Mouse (Mus musculus): ENCODE data around the gene Gipc3. TPM values are rescaled to one million over a fixed set of nuclear protein-coding genes. Genes with fewer than 3 reads are reported as not detected.
A peak's percentile ranks its signal among the peaks of the same experiment; 100 is the strongest.

Gene Gipc3
- total and polyA plus RNA-seq, 2 experiments from 2014 or later: 0.16 TPM; not detected in 1

DNA sequence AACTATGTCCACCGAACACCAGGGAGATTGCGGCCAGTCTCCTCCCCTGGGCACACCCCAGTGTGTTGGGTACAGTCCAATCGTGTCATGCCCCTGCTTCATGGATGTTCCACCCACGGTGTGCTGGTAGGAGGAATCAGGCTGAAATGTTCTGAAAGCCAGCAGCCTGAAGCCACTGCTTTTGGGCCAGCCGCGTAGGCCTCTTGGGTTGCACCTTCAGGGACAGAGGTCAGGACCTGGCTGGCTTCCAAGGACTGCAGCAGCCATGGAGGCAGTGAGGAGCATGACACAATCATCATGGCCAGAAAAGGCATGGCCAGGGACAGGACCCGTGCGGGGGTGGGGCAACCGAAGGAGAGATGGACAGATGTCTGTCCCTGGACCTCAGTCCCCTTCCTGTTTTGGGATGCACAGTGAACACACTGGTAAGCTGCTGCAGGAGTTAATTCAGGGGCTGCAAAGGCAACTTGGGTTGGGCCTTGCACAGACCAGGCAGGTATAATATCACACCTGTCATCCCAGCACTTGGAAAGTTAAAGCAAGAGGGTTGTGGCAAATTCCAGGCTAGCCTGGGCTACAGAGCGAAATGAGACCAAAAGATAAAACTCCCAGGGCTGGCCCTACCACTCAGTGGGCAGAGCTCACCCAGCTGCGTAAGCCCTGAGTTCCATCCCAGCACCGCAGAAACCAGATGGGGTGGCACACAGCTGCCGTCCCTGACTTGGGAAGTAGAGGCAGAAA is 24.3 kb downstream of the Gipc3 start:
- 86% methylated on average over 13 of the region's 13 CpGs for WGBS
- no peaks in the 10 kb centered on the region for H3K27me3 ChIP-seq (ENCODE audit: insufficient read depth, low read length)
- H3K9me3 ChIP-seq (ENCODE audit: low read length): no peaks in the 10 kb centered on the region
- no peak overlapping the region for H3K4me3 ChIP-seq (ENCODE audit: low read length)
- no peak for TF ChIP-seq CTCF (IDR thresholded peaks at IDR 0.05; ENCODE audit: low read depth)
- peak overlapping the region; percentile 85 for H3K4me2 ChIP-seq (ENCODE audit: low read depth, low read length)
- peaks cover 11% of the 10 kb centered on the region; the same call in 1 of the 2 replicates for H3K4me1 ChIP-seq (ENCODE audit: insufficient read depth, low read length)
- DNase-seq (ENCODE audit: low spot score) (no peak), ATAC-seq (no peak)
- H3K9ac ChIP-seq (replicated peaks; ENCODE audit: low read length): no peak overlapping the region
- H3K27ac ChIP-seq: no peak overlapping the region
- peaks cover 46% of the 10 kb centered on the region for H3K36me3 ChIP-seq (ENCODE audit: insufficient read depth, low read length)

DNA sequence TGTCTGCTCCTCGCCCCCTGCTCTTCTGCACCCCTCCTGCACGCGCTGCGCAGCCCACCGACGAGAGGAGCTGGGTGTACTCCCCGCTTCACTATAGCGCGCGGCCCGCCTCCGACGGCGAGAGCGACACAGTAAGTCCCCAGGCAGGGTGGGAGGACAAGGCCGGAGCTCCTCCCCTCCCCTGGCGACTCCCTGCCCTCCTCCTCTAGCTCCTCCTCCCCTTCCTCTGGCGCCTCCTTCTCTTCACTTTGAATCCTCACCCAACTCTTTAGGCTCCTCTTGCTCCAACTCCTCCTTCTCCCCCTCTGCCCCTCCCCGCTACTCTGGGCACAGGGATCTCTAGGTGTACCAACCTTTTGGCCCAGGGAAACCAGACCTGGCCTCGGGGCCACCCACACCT is 25.8 kb downstream of the Gipc3 start:
- no peak for TF ChIP-seq CTCF (IDR thresholded peaks at IDR 0.05; ENCODE audit: low read depth)
- Histone ChIP-seq H3K36me3 (ENCODE audit: insufficient read depth, low read length) (peaks cover 45% of the 10 kb centered on the region), H3K4me1 (ENCODE audit: insufficient read depth, low read length) (peaks cover 11% of the 10 kb centered on the region; the same call in 1 of the 2 replicates), H3K4me3 (ENCODE audit: low read length) (no peak overlapping the region), H3K9me3 (ENCODE audit: low read length) (no peaks in the 10 kb centered on the region), H3K4me2 (ENCODE audit: low read depth, low read length) (no peak overlapping the region), H3K27ac (no peak overlapping the region), H3K9ac (replicated peaks; ENCODE audit: low read length) (no peak overlapping the region), H3K27me3 (ENCODE audit: insufficient read depth, low read length) (no peaks in the 10 kb centered on the region)
- DNase-seq (ENCODE audit: low spot score): no peak
- 23% methylated on average over 19 of the region's 20 CpGs for WGBS
- ATAC-seq: no peak

DNA sequence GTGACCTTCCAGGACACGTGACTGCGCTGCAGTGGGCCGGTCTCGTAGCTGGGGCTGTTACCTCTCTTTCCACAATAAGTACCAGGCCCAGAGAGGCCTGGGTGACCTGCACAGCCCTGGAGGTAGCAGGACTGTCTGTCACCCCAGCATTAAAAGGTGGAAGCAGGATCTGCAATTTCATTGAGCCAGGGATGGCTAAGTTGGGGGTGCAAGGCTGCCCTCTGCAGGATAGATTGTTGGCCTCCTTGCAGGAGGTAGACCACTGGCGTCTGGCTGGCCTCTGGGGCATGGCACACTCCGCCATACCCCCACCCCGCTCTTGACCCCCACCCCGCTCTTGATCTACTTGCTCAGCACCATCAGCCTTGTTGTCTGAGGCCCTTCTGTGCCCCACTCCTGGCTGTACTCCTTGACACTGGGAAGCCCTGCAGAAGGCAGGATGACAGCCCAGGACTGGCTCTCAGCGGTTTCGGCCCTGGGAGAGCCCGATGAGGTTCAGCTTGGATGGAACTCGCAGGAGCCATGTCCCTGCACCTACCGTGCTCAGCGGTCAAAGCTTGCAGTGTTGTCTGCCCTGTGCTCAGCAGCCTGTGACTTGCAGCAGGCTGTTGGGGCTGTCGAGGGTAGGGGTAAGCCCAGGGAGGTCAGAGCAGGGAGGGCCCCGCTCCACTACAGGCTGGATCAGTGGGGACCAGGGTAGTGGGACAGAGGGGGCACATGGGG is 26.6 kb downstream of the Gipc3 start:
- 44% methylated on average over 15 of the region's 16 CpGs for WGBS

DNA sequence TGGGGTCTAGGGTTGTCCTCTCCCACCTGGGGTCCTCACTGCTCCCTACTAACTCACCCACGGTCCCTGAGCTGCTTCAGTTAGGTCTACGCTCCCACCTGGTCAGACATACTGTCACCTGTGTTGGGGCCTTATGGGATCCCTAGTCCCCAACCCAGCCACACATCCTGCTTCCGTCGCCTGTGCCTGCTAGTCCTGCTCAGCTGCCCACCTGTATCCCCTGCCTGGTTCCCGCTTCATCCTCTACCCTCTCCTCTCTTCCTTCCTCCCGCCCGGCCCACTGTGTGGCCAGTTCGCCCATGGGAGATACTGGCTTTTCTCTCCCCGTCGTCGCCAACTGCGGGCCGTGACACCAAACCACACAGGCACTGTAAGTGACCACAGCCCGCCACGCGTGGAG is 27.5 kb downstream of the Gipc3 start:
- Histone ChIP-seq H3K9me3 (ENCODE audit: low read length) (no peaks in the 10 kb centered on the region), H3K27me3 (ENCODE audit: insufficient read depth, low read length) (no peaks in the 10 kb centered on the region), H3K4me1 (ENCODE audit: insufficient read depth, low read length) (peaks cover 5% of the 10 kb centered on the region; the same call in 1 of the 2 replicates), H3K4me3 (ENCODE audit: low read length) (no peak overlapping the region), H3K4me2 (ENCODE audit: low read depth, low read length) (no peak overlapping the region), H3K36me3 (ENCODE audit: insufficient read depth, low read length) (peaks cover 62% of the 10 kb centered on the region), H3K9ac (replicated peaks; ENCODE audit: low read length) (no peak overlapping the region), H3K27ac (no peak overlapping the region)
- ATAC-seq (no peak), DNase-seq (ENCODE audit: low spot score) (no peak)
- TF ChIP-seq CTCF (IDR thresholded peaks at IDR 0.05; ENCODE audit: low read depth): no peak
- WGBS: 90% methylated on average over 16 of the region's 16 CpGs

More for the DNA sequence above, 26.6 kb downstream of the Gipc3 start:
- Histone ChIP-seq H3K9me3 (ENCODE audit: low read length) (no peaks in the 10 kb centered on the region), H3K27ac (no peak overlapping the region), H3K4me1 (ENCODE audit: insufficient read depth, low read length) (peaks cover 5% of the 10 kb centered on the region; the same call in 1 of the 2 replicates), H3K9ac (replicated peaks; ENCODE audit: low read length) (no peak overlapping the region), H3K4me3 (ENCODE audit: low read length) (no peak overlapping the region), H3K27me3 (ENCODE audit: insufficient read depth, low read length) (no peaks in the 10 kb centered on the region), H3K4me2 (ENCODE audit: low read depth, low read length) (no peak overlapping the region), H3K36me3 (ENCODE audit: insufficient read depth, low read length) (peaks cover 53% of the 10 kb centered on the region)
- DNase-seq (ENCODE audit: low spot score) (peak; percentile 50), ATAC-seq (no peak)
- peak; percentile 63 for TF ChIP-seq CTCF (IDR thresholded peaks at IDR 0.05; ENCODE audit: low read depth)

DNA sequence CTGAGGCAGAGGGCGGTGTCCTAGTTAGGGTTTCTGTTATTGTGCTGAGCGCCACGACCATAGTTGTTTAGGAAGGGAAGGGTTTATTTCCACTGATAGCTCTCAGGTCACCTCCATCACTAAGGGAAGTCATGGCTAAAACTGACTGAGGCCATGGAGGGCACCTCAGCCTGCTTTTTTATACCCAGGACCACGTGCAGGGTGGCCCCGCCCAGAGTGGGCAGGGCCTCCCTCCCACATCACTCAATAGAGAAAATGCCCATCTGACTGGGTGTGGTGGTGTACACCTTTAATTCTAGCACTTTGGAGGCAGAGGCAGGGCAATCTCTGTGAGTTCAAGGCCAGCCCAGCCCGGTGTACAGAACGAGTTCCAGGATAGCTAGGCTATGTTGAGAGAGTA is 28.9 kb downstream of the Gipc3 start:
- Histone ChIP-seq H3K9me3 (ENCODE audit: low read length) (no peaks in the 10 kb centered on the region), H3K27me3 (ENCODE audit: insufficient read depth, low read length) (no peaks in the 10 kb centered on the region), H3K4me2 (ENCODE audit: low read depth, low read length) (no peak overlapping the region), H3K4me1 (ENCODE audit: insufficient read depth, low read length) (no peaks in the 10 kb centered on the region), H3K4me3 (ENCODE audit: low read length) (no peak overlapping the region), H3K36me3 (ENCODE audit: insufficient read depth, low read length) (peaks cover 74% of the 10 kb centered on the region), H3K9ac (replicated peaks; ENCODE audit: low read length) (no peak overlapping the region), H3K27ac (no peak overlapping the region)
- 77% methylated on average over 7 of the region's 7 CpGs for WGBS
- DNase-seq (ENCODE audit: low spot score) (no peak), ATAC-seq (no peak)
- no peak for TF ChIP-seq CTCF (IDR thresholded peaks at IDR 0.05; ENCODE audit: low read depth)

DNA sequence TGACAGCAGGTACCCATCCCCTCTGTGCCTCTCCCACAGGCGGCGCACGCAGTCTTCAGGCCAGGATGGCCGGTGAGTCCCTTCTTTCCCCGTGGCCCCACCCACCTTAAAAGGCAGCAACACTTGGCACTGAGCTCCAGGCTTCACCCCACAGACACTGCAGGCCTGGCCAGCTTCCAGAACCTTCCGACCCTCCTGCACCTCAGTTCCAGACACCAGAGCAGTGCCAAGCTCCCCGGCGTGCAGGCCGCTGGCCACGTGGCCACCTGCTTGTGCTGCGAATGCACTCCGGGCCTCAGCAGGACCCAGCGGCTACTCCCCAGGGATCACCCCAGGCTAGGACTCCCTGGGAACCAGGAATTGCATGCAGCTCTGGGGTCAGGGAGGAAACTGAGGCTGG is 29.5 kb downstream of the Gipc3 start:
- Histone ChIP-seq H3K27ac (no peak overlapping the region), H3K36me3 (ENCODE audit: insufficient read depth, low read length) (peaks cover 79% of the 10 kb centered on the region), H3K4me2 (ENCODE audit: low read depth, low read length) (no peak overlapping the region), H3K27me3 (ENCODE audit: insufficient read depth, low read length) (no peaks in the 10 kb centered on the region), H3K4me3 (ENCODE audit: low read length) (no peak overlapping the region), H3K9ac (replicated peaks; ENCODE audit: low read length) (no peak overlapping the region), H3K4me1 (ENCODE audit: insufficient read depth, low read length) (no peaks in the 10 kb centered on the region), H3K9me3 (ENCODE audit: low read length) (no peaks in the 10 kb centered on the region)
- no peak for TF ChIP-seq CTCF (IDR thresholded peaks at IDR 0.05; ENCODE audit: low read depth)
- WGBS: 85% methylated on average over 13 of the region's 13 CpGs
- DNase-seq (ENCODE audit: low spot score) (no peak), ATAC-seq (no peak)

DNA sequence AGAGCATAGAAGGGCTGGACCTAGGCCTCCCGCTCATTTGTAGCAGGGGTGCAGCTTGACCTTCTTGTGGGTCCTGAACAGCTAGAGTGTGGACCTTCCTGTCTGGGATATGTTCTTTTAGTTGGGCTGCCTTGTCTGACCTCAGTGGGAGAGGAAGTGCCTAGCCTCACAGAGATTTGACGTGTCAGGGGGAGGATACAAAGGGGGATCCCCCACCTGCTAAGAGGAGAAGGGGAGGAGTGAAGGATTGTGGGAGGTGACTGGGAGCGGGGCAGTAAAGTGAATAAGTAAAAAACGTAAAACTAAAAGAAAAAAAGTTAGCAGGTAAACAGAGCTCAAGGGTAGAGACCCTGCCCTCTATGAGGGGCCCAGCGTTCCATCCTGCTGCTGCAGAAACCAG is 33.5 kb downstream of the Gipc3 start:
- TF ChIP-seq CTCF (IDR thresholded peaks at IDR 0.05; ENCODE audit: low read depth): no peak
- 86% methylated on average over 5 of the region's 5 CpGs for WGBS
- ATAC-seq (no peak), DNase-seq (ENCODE audit: low spot score) (no peak)
- Histone ChIP-seq H3K4me1 (ENCODE audit: insufficient read depth, low read length) (no peaks in the 10 kb centered on the region), H3K4me2 (ENCODE audit: low read depth, low read length) (no peak overlapping the region), H3K4me3 (ENCODE audit: low read length) (no peak overlapping the region), H3K9ac (replicated peaks; ENCODE audit: low read length) (no peak overlapping the region), H3K27ac (no peak overlapping the region), H3K9me3 (ENCODE audit: low read length) (no peaks in the 10 kb centered on the region), H3K36me3 (ENCODE audit: insufficient read depth, low read length) (peaks cover 79% of the 10 kb centered on the region), H3K27me3 (ENCODE audit: insufficient read depth, low read length) (no peaks in the 10 kb centered on the region)

Measured in hindbrain, postnatal 0 days (tissue).